Mouse (Mus musculus) ES-Bruce4 (cell line): Measurements from ENCODE around the gene 2410004B18Rik. TPM values are rescaled to one million over a fixed set of nuclear protein-coding genes. Genes with fewer than 3 reads are reported as not detected.

Experiments used
- H3K27ac ChIP-seq: 2 replicates; pipeline ENCODE4 v1.5.1; 2012; ENCODE audit warnings: low read length, inconsistent platforms; ENCODE audit not compliant: insufficient read depth
- H3K27me3 ChIP-seq: 2 replicates; pipeline ENCODE4 v1.6.1; 2012; ENCODE audit warnings: mild to moderate bottlenecking, low read length, inconsistent platforms; ENCODE audit not compliant: control insufficient read depth, poor library complexity, insufficient read depth, severe bottlenecking
- H3K36me3 ChIP-seq: 2 replicates; pipeline ENCODE4 v1.6.1; 2012; ENCODE audit warnings: inconsistent platforms, mild to moderate bottlenecking, low read length, moderate library complexity; ENCODE audit not compliant: control insufficient read depth, poor library complexity, insufficient read depth, severe bottlenecking
- H3K4me1 ChIP-seq: one replicate; pipeline ENCODE4 v1.8.1; 2011; ENCODE audit warnings: low read length; ENCODE audit not compliant: control insufficient read depth, insufficient read depth
- H3K4me3 ChIP-seq: 2 replicates; pipeline ENCODE4 v1.5.1; 2011; ENCODE audit warnings: low read depth, mild to moderate bottlenecking, low read length
- H3K9ac ChIP-seq: 2 replicates; pipeline ENCODE4 v1.6.1; 2012; ENCODE audit warnings: low read depth, mild to moderate bottlenecking, inconsistent platforms; ENCODE audit not compliant: poor library complexity, severe bottlenecking
- H3K9me3 ChIP-seq: replicated peaks from 2 replicates; pipeline ENCODE4 v1.6.1; 2012; ENCODE audit warnings: mild to moderate bottlenecking, low read length, inconsistent platforms; ENCODE audit not compliant: control insufficient read depth, poor library complexity, insufficient read depth, severe bottlenecking
- CTCF ChIP-seq: IDR thresholded peaks from one replicate; pipeline ENCODE4 v1.8.1; 2011; ENCODE audit warnings: low read depth, low read length
- EP300 ChIP-seq: IDR thresholded peaks from 2 replicates; pipeline ENCODE4 v1.6.1; 2011; ENCODE audit warnings: low read depth, low read length; ENCODE audit not compliant: insufficient read depth
- POLR2A ChIP-seq: IDR thresholded peaks from one replicate; pipeline ENCODE4 v1.8.1; 2011; ENCODE audit warnings: low read length; ENCODE audit not compliant: insufficient read depth
- polyA plus RNA-seq: library from polyadenylated mRNA; stranded (reverse); fragments of >200 nt; gene quantifications from 2 replicates; pipeline ENCODE4 v1.2.4, GENCODE M21; 2011; ENCODE audit warnings: low read depth; ENCODE audit not compliant: missing spikeins, insufficient read depth, insufficient read length

2410004B18Rik gene
- 17.1 and 30.1 TPM in 2 replicates for polyA plus RNA-seq

DNA sequence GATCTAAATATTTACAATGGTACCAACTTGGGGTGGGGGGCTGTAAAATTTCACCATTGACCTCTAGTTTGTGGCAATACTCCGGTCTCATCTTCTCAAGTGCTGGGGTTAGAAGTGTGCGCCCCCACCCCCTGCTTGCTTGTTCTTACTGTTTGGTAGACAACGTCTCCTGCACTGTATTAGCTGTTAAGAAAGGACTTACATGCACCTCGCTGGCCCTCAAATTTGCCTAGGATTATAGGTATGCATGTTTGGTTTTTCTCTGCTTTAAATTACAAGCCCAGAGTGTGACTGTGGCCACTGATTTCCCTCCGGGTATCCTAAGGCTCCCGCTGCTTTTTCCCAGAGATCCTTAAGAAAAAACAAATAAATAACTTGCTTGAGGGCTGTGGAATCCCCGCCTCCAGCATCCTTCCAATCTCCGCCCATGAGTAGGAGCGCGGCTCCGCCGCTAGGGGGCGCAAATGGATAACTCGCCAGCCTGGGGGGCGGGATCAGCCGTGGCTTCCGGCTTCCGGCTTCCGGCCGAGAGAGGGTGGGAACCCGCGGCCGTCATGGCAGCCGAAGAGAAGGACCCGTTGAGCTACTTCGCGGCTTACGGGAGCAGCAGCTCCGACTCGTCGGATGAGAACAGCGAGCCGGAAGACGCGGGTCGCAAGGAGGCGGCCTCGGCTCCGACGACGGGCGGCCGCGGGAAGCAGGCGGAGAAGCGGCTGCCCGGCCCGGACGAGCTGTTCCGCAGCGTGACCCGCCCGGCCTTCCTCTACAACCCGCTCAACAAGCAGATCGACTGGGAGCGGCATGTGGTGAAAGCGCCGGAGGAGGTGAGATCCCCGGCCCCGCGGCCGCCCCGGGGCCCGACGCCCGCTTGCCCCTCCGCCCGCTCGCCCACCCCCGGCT is at the start of gene 2410004B18Rik:
2410004B18Rik (plus strand) TSS at position 510 of the 900 bp plus-strand sequence.
- Histone ChIP-seq H3K27me3 (no peaks in the 10 kb centered on the region), H3K4me3 (peak within 1 kb of the TSS; percentile 97), H3K27ac (no peak within 1 kb of the TSS), H3K4me1 (peaks cover 1% of the 10 kb centered on the region), H3K36me3 (peaks cover 24% of the 10 kb centered on the region), H3K9me3 (no peaks in the 10 kb centered on the region), H3K9ac (peak within 1 kb of the TSS; percentile 98)
- TF ChIP-seq CTCF (peak; percentile 79), POLR2A (no peak), EP300 (no peak)

DNA sequence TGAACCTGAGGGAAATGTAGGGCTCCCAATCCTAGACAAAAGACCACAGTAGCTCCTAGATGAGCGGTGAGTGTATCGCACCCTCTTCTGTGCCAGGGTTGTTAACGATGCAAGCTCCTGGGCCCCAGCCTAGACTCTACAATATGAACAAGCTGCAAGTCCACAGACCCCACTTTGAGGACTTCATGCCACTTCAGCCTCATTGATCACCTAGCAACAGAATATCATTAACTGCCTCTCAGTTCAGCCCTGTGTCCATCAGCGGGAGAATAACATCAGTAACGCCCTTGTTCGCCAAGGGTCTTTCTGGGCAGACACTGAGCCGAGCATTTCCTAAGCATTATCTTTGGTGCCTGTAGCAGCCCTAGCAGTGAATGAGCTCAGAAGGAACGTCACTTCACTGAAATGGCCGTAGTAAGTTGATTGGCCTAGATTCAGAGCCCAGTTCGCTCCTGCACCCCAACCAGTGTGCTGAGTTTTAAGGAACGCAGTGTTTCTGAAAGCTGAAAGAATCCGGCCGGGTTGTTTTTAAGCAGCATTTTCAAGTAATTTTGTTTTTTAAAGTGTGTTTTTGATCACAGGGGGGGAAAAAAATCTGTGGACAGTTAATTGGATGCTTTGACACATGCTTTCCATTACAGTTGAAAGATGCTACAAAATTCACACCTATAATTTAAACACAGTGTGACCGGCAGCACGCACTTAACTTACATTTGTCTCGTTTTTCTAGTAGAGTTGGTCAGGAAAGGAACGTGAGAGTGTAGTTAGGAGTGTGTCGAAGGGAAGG is 47.3 kb upstream of the 2410004B18Rik start:
- H3K27me3 ChIP-seq = no peaks in the 10 kb centered on the region
- H3K27ac ChIP-seq = no peak overlapping the region
- H3K4me1 ChIP-seq = no peaks in the 10 kb centered on the region
- no peaks in the 10 kb centered on the region for H3K36me3 ChIP-seq
- TF ChIP-seq POLR2A = no peak
- H3K9me3 ChIP-seq = no peaks in the 10 kb centered on the region
- no peak overlapping the region for H3K4me3 ChIP-seq
- H3K9ac ChIP-seq = no peak overlapping the region

- H3K36me3 ChIP-seq = no peaks in the 10 kb centered on the region
- H3K27ac ChIP-seq = no peak overlapping the region
- no peaks in the 10 kb centered on the region for H3K4me1 ChIP-seq
- no peak overlapping the region for H3K4me3 ChIP-seq
- TF ChIP-seq EP300 (no peak), POLR2A (no peak)
- H3K27me3 ChIP-seq = no peaks in the 10 kb centered on the region
- H3K9me3 ChIP-seq = no peaks in the 10 kb centered on the region
- no peak overlapping the region for H3K9ac ChIP-seq
These were observed 45.4 kb upstream of the 2410004B18Rik start for GRCm38 (mm10) chr3:145892451-145892850.

DNA sequence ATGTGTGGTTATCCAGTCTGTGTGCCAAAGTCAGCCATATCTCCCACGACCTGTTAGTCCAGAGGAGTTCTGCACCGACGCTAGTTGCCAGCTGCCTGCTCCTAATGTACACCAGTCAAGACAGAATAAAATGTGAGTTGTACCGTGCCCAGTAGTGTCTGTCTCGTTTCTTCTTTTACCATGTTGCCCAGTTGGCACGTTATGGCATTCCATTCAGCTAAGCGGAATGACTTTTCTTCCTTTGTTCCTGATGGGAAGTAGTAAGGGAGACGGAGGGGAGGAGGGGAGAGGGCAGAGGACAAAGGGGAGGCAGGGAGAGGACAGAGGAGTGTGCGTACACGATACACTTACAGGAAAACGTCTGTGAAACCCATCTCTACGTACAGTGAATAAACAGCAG is 43.7 kb upstream of the 2410004B18Rik start:
- no peaks in the 10 kb centered on the region for H3K36me3 ChIP-seq
- no peak overlapping the region for H3K9ac ChIP-seq
- H3K9me3 ChIP-seq = no peaks in the 10 kb centered on the region
- no peaks in the 10 kb centered on the region for H3K4me1 ChIP-seq
- no peak overlapping the region for H3K4me3 ChIP-seq
- no peaks in the 10 kb centered on the region for H3K27me3 ChIP-seq
- H3K27ac ChIP-seq = no peak overlapping the region
- TF ChIP-seq POLR2A (no peak), CTCF (no peak), EP300 (no peak)

DNA sequence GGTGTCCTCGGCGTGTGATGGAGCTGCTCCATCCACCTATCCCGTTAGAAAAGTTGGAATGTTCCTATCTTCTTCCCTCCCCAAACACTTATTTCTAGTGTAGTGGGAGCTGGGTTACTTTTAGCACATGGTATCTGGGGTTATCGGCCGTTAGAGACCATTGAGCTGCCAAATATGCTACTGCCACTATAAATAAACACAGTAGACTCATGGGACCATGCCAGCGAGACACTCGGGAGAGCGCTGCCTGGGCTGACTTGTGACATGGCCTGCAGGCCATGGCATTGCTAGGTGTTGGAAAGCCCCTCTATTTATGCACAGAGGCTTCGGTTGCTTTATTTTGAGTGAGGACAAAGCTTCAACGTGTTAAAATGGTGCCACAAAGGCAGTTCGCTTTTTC is 40.1 kb upstream of the 2410004B18Rik start:
- Histone ChIP-seq H3K9ac (no peak overlapping the region), H3K4me1 (no peaks in the 10 kb centered on the region), H3K4me3 (no peak overlapping the region), H3K27me3 (no peaks in the 10 kb centered on the region), H3K9me3 (no peaks in the 10 kb centered on the region), H3K27ac (no peak overlapping the region), H3K36me3 (no peaks in the 10 kb centered on the region)
- no peak for TF ChIP-seq CTCF
- TF ChIP-seq POLR2A = no peak
- TF ChIP-seq EP300 = no peak

- Histone ChIP-seq H3K27me3 (no peaks in the 10 kb centered on the region), H3K4me3 (no peak overlapping the region), H3K9ac (no peak overlapping the region), H3K36me3 (no peaks in the 10 kb centered on the region), H3K27ac (no peak overlapping the region), H3K9me3 (no peaks in the 10 kb centered on the region), H3K4me1 (no peaks in the 10 kb centered on the region)
- TF ChIP-seq EP300 (no peak), CTCF (no peak), POLR2A (no peak)
These were observed 38.0 kb upstream of the 2410004B18Rik start for GRCm38 (mm10) chr3:145899832-145900231.
